Mouse (Mus musculus) frontal cortex, postnatal 36 days (tissue): ENCODE measurements around the gene Art3.

Source experiments
- DNase-seq, 2 experiments: peaks; one replicate each; pipeline ENCODE4 v3.0.0; 2022; ENCODE audit warnings: low spot score in 2 of 2

Gene Art3

GRCm38 (mm10) chr5:92331635-92332338 is at the start of gene Art3:
TSS of gene Art3 (plus strand) at chr5:92331827.
- DNase-seq, result no peak

DNA sequence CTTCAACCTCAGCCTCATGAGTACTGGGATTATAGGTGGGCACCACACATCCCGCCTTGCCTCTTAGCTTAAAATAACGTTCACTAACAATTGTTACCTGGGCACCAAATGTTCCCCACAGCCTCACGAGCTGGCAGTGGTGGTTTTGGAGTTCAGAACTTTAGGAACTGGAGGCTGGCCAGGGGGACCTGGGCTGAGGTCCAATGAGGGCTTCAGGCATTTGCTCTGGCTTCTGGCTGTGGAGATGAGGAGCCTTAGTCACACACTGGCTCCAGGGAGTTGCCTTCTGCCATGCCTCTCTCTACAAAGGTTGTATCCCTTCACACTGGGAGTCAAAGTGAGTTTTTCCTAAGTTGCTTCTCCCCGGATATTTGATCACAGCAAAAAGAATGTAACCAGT is 49.1 kb upstream of the Art3 start:
- DNase-seq, result no peak

- no peak for DNase-seq
These were observed 48.5 kb upstream of the Art3 start for GRCm38 (mm10) chr5:92283107-92283506.

DNA sequence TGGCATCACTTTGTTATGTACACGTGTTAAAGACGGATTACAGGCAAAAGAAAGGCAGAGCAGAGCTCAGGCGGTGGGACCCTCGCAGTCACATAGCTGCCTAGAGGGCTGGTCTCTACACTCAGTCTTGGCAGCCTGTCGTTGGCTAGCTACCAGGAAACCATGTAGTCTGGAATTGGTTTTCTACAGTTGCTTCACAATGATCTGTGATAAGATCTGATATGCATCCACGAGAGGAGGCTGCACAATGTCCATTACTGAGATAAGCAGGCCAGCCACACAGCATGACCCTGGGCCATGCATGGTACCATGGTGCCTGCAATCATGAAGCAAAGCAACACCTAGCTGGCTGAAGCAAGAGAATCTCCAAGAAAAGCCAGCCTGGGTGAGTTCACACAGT is 43.8 kb upstream of the Art3 start:
- no peak for DNase-seq

GRCm38 (mm10) chr5:92291652-92292414 is 39.8 kb upstream of the Art3 start:
- no peak for DNase-seq

DNA sequence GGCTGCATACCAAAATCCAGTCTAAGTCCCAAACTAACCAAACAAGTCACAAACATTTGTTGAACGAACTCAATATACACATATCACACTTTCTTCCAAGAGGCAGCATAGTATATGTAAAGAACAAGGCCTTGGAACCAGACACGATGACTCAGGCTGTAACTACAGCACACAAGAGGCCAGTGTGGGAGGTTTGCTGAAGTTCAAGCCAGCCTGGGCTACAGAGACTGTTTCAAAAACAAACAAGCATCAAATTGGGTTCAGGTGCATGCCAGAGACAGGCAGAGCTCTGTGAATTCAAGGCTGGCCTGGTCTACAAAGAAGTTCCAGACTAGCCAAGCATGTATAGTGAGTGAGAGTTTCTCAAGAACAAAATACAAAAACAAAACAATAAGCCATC is 37.1 kb upstream of the Art3 start:
- no peak for DNase-seq

- no peak for DNase-seq
These were observed 29.3 kb upstream of the Art3 start for GRCm38 (mm10) chr5:92302149-92302840.

- DNase-seq, result no peak
These were observed 27.3 kb upstream of the Art3 start for GRCm38 (mm10) chr5:92304291-92304690.

- DNase-seq, result peak; percentile 96 to 97
These were observed 21.7 kb upstream of the Art3 start, which contains the start of gene Sdad1 for GRCm38 (mm10) chr5:92309681-92310511. TSS of gene Sdad1 (minus strand) at chr5:92310479.

GRCm38 (mm10) chr5:92312046-92312715 is 19.4 kb upstream of the Art3 start:
- peak; percentile 82 to 94 for DNase-seq

GRCm38 (mm10) chr5:92313776-92314175 is 17.9 kb upstream of the Art3 start:
- no peak for DNase-seq

DNA sequence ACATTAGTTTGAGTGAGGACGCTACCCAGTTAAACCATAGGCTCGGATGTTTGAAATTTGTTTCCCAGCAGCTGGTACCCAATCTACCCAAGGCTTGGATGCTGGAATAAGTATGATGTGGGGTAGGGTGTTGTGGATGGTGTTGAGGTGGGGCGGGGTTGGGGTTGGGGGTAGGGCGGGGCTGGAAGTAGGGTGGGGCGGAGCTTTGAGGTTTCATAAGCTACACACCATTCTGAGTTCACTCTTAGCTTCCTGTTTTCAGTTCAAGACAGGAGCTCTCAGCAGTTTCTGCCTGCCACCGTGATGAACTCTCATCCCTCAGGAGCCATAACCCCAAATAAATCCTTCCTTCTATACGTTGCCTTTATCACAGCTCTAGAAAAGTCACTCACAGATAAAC is 13.5 kb upstream of the Art3 start:
- no peak for DNase-seq

GRCm38 (mm10) chr5:92318596-92318995 is 13.0 kb upstream of the Art3 start:
- DNase-seq, result no peak

GRCm38 (mm10) chr5:92321631-92322400 is 9.8 kb upstream of the Art3 start:
- DNase-seq, result no peak

DNA sequence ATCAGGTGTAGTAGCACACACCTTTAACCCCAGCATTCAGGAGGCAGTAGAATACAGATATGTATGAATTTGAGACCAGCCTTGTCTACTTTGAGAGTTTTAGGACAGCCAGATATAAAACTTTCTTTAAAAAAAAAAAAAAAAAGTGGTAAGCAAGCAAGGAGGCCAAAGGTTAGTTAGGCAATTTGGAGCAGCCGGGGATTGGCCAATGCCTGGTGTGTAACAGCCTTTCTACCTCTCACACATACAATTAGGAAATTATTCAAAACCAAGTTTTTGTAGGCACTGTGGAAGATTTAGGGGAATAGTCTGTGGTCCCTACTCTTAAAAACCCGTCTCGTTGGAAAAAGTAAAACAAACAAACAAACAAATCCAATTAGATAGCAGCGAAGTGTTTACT is 9.0 kb upstream of the Art3 start:
- DNase-seq, result no peak

DNA sequence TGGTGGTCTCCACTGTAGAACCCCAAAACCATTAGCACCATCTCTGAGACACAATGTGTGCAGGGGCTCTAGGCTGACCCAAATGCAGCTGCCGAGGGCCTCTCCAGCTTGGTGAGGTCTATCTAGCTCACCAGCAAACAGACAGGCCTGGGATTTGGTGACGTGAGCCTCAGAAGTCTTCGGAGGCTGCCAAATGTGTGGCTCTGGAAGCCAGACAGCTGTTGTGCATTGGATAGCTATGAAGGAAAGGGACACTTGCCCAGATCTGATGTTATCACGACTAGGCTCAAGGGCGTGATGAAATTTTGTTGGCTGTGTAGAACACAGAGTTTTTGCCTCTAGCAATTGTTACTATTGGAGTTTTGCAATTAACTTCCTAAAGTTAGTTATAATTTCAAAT is 8.4 kb upstream of the Art3 start:
- DNase-seq, result no peak

DNA sequence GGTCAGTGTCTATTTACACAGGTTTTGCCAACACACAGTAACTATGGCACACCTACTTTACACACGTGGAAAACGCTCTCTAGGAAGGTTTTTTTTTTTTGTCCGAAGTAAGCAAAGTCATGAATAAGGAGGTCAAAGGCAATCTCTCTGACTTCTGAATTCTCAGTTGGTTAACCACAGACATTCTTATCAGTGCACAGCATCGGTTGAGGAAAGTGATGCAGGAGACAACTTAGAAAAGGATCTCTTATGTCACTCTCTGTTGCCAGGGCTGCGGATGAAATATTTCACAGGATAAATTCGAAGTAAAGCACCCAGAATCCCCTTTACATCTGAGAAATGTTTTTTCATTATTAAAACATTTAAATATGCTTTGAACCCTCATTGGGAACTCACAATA is 4.3 kb upstream of the Art3 start:
- DNase-seq, result no peak

DNA sequence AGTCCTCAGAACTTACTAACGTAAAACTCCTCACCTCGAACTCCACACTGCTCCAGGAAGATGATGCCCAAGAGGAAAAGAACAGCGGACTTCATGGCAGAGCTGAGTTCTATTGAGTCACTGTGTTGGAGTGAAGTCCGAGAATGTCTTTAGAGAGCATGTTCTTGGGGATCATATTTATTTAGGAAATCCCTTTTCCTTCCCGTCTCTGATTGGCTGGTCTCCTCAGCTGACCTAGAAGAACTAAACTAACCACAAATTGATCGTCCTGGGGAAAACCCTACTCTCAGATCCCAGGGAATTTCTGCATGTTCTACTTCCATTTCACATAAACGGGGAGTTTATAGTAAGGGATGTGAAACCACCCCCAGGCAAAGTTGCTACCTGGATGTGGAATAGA is 3.7 kb upstream of the Art3 start, which contains the start of gene Cxcl9:
TSS of gene Cxcl9 (minus strand) at position 151 of the 400 bp plus-strand sequence.
- no peak for DNase-seq

GRCm38 (mm10) chr5:92331122-92331521 is 505 bp upstream of the Art3 start:
- DNase-seq, result no peak

DNA sequence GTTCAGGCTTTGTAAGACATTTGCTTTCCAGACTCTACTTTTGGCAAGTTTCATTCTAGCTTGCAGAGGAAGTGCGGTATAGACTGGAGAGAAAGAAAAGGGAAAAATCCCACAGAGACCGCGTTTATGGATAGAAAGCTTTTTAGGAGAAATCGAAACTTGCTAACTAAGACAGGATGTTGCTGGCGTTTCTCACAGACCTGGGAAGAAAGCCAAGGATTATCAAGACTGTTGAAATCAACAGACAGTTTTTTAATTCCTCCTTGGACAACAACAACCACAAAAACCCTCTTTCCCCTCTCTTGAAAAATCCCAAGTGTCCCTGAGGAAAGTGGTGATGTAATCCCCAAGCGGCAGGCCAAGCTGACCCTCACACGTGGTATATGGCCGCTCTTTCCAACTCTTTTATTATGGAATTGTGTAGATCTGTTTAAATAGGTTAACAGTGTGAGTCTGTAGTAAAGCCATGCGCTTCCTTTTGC is 773 bp downstream of the Art3 start:
- no peak for DNase-seq
